Mouse (Mus musculus) fibroblast of lung, adult 2 months (primary cell): Measurements from ENCODE around the gene Vmn2r104.

Source experiments
- DNase-seq: peaks from one replicate; pipeline ENCODE4 v3.0.0-alpha.2; 2011; ENCODE audit warnings: low read depth

Gene Vmn2r104

DNA sequence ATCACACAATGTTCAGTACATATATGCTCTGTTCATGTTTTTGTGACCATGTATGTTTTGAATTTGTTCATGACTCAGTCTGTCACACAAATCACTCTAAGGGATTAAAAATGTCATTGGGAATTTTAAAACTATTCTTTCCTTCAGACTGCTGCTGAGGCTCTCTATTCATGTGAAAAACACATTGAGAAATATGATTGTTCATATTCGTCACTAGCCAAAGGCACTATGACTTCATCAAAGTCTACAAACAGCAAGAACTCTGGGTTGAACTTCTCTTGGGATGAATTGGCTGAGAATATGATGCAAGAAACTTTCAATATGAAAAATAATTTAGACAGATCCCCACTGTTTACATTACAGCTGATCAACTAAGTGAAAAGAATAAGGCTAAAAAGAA is at the start of gene Vmn2r104:
Gene Vmn2r104, minus strand, starts transcription at position 101 of the 400 bp plus-strand sequence.
- no peak for DNase-seq

DNA sequence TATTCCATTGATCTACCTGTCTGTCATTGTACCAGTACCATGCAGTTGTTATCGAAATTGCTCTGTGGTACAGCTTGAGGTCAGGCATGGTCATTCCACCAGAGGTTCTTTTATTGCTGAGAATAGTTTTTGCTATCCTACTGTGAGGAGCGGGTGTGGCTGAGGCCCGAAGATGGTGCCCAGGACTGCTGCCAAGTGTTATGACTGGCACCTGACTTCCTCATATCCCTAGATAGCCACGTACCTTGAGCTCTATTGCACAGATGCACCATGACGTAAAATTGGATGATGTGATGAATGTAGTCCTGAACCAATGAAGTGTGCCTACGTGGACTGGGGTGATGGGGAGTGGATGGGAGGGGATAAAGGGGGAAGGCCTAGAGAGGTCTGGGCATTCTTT is 26.0 kb upstream of the Vmn2r104 start:
- DNase-seq: no peak

DNA sequence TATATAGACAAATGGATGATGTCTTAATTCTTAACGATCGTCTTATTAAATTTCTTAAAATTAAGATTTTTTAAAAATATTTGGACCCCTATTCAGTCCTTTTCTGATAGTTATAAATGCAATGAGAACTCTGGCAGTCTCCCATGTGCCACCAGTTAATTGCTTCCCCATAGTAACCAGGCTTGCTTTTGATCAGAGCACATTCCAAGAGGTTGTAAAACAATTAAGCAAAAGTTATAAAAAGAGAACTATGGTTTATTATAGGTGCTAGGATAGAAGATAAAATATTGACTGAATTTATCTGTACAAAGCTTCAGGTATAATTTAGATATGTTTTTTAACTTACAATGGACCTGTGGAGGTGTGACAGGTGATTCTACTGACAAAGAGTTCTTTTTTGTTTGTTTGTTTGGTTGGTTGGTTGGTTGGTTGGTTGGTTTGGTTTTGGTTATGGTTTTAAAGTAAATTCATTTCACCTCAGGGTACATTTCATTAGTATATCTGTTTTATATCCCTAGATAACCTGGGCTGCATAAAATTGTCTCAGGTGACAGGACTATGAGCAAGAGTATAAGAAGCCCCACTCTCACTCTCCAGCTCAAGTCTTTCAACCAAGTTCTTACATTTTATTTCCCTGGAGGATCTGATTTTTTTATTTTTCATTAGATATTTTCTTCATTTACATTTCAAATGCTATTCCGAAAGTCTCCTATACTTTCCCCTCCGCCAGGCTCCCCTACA is 23.7 kb upstream of the Vmn2r104 start:
- no peak for DNase-seq
